Mouse (Mus musculus) lung, adult 2 months (tissue): Measurements from ENCODE around the gene Tgfbr3. TPM values are rescaled to one million over a fixed set of nuclear protein-coding genes. Genes with fewer than 3 reads are reported as not detected.

Source experiments
- DNase-seq: peaks from one replicate; pipeline ENCODE4 v3.0.0; 2022
- H3K4me1 ChIP-seq: fragments of 200-500 bp; 2 replicates; pipeline ENCODE4 v1.6.1; 2011; ENCODE audit warnings: low read length; ENCODE audit not compliant: control insufficient read depth, insufficient read depth
- H3K4me3 ChIP-seq: fragments of 200-500 bp; replicated peaks from 2 replicates; pipeline ENCODE3; 2011; ENCODE audit warnings: low read depth, mild to moderate bottlenecking, control low read depth, low read length; ENCODE audit errors: extremely low read depth
- CTCF ChIP-seq: fragments of 200-500 bp; IDR thresholded peaks from 2 replicates; pipeline ENCODE4 v1.5.1; 2011; ENCODE audit warnings: mild to moderate bottlenecking, low read length, control low read depth; ENCODE audit not compliant: insufficient read depth
- POLR2A ChIP-seq: fragments of 200-500 bp; IDR thresholded peaks from 2 replicates; pipeline ENCODE4 v1.6.1; 2011; ENCODE audit warnings: low read depth, mild to moderate bottlenecking, control low read depth, low read length, borderline replicate concordance; ENCODE audit errors: extremely low read depth
- WGBS: fragments of 180-500 bp; shearing (Covaris S2); methylation state at CpG from one replicate; pipeline ENCODE4 v1.1.7; 2018; 5-methylcytosine and 5-hydroxymethylcytosine counted together
- polyA plus RNA-seq: library from polyadenylated mRNA; depleted of rRNA; stranded (reverse); fragments of >200 nt; gene quantifications from 2 replicates; pipeline ENCODE4 v1.2.3, GENCODE M21; 2012

Gene Tgfbr3
- polyA plus RNA-seq, 1 experiment: 47.3 TPM

GRCm38 (mm10) chr5:107116821-107117220, 172.6 kb downstream of the Tgfbr3 start:
- TF ChIP-seq POLR2A (no peak), CTCF (no peak)
- WGBS: 72% methylated on average over 3 of the region's 3 CpGs
- no peak for DNase-seq
- H3K4me1 ChIP-seq: peaks cover 11% of the 10 kb centered on the region
- no peak overlapping the region for H3K4me3 ChIP-seq

GRCm38 (mm10) chr5:107112656-107113275, 176.7 kb downstream of the Tgfbr3 start:
- DNase-seq: no peak
- TF ChIP-seq POLR2A: no peak
- TF ChIP-seq CTCF: no peak
- 76% methylated on average over 7 of the region's 7 CpGs for WGBS
- Histone ChIP-seq H3K4me1 (peaks cover 4% of the 10 kb centered on the region; the same call in 1 of the 2 replicates), H3K4me3 (no peak overlapping the region)

GRCm38 (mm10) chr5:107111802-107112201, 177.6 kb downstream of the Tgfbr3 start:
- no peak for DNase-seq
- Histone ChIP-seq H3K4me1 (peaks cover 7% of the 10 kb centered on the region; the same call in 1 of the 2 replicates), H3K4me3 (no peak overlapping the region)
- 40% methylated on average over 3 of the region's 3 CpGs for WGBS
- no peak for TF ChIP-seq CTCF
- no peak for TF ChIP-seq POLR2A

- TF ChIP-seq CTCF (no peak), POLR2A (no peak)
- no peak for DNase-seq
- 42% methylated on average over 7 of the region's 7 CpGs for WGBS
- Histone ChIP-seq H3K4me3 (no peak overlapping the region), H3K4me1 (peaks cover 7% of the 10 kb centered on the region; the same call in 1 of the 2 replicates)
These were observed 178.4 kb downstream of the Tgfbr3 start for GRCm38 (mm10) chr5:107110880-107111520.

GRCm38 (mm10) chr5:107110089-107110879, 179.1 kb downstream of the Tgfbr3 start:
- 58% methylated on average over 13 of the region's 13 CpGs for WGBS
- TF ChIP-seq POLR2A: no peak
- TF ChIP-seq CTCF: no peak
- peaks cover 7% of the 10 kb centered on the region; the same call in 1 of the 2 replicates for H3K4me1 ChIP-seq
- H3K4me3 ChIP-seq: no peak overlapping the region
- DNase-seq: no peak

- no peak for DNase-seq
- H3K4me1 ChIP-seq: peaks cover 7% of the 10 kb centered on the region; the same call in 1 of the 2 replicates
- TF ChIP-seq CTCF (no peak), POLR2A (no peak)
- 95% methylated on average over 15 of the region's 15 CpGs for WGBS
- H3K4me3 ChIP-seq: no peak overlapping the region
These were observed 180.0 kb downstream of the Tgfbr3 start for GRCm38 (mm10) chr5:107109416-107109815.

GRCm38 (mm10) chr5:107106793-107107192, 182.6 kb downstream of the Tgfbr3 start:
- Histone ChIP-seq H3K4me1 (peaks cover 7% of the 10 kb centered on the region; the same call in 1 of the 2 replicates), H3K4me3 (no peak overlapping the region)
- no peak for DNase-seq
- no peak for TF ChIP-seq CTCF
- TF ChIP-seq POLR2A: no peak
- WGBS: 56% methylated on average over 12 of the region's 12 CpGs

GRCm38 (mm10) chr5:107106139-107106538, 183.3 kb downstream of the Tgfbr3 start:
- DNase-seq: no peak
- Histone ChIP-seq H3K4me3 (no peak overlapping the region), H3K4me1 (peaks cover 9% of the 10 kb centered on the region)
- TF ChIP-seq CTCF (no peak), POLR2A (no peak)
- 72% methylated on average over 2 of the region's 2 CpGs for WGBS

GRCm38 (mm10) chr5:107103591-107103990, 185.8 kb downstream of the Tgfbr3 start:
- DNase-seq: no peak
- H3K4me3 ChIP-seq: no peak overlapping the region
- 84% methylated on average over 2 of the region's 2 CpGs for WGBS
- peaks cover 10% of the 10 kb centered on the region for H3K4me1 ChIP-seq
- TF ChIP-seq POLR2A (no peak), CTCF (no peak)
